Mouse (Mus musculus): ENCODE data around the gene Rtf2.

Gene Rtf2

DNA sequence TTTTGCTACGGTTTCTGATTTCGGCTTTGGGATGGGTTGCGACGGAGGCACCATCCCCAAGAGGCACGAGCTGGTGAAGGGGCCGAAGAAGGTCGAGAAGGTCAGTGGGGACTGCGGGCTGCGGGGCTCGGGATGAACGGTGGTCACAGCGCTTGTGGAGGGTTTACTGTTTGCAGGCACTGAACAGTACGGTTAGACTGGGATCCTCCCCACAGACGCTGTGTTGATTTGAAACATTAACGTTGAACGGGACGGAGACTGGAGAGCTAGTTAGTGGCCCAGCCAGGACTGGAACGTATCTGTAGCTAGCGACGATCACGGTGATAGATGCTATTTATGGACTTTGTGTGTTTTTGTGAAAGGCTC, 267 bp downstream of the Rtf2 start:
- no peak for DNase-seq

DNA sequence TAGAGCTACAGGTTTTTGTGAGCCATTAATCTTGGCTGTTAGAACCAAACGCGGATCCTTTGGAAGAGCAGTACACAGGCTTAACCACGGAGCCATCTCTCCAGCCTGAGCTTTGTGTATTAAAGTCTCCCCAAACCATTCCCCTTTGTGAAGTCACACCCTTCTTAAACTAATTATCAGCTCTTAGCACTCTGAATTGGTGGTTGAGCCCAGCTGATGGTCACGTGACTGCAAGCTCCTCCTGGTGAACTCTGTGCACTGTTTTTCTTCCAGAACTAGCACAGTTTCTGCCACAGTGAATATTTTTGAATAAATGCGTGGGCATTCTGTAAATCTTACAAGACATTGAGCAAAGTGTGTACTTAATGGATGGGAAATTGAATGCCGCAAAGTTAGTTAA, 820 bp downstream of the Rtf2 start:
- no peak for DNase-seq

DNA sequence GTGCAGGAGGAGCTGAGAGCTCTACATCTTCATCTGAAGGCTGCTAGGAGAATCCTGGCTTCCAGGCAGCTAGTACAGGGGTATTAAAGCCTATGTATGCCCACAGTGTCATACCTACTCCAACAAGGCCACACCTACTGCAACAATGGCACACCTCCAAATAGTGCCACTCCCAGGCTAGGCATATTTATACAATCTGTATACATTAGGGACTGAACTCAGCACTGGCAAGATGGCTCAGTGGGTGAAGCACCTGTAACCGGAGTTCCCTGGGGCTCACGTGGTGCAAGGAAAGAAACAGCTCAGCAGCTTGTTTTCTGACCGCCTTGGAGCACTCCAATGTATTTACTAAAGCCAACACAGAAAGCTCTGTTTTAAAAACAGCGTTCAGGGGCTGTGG, 5.3 kb downstream of the Rtf2 start:
- DNase-seq = no peak

DNA sequence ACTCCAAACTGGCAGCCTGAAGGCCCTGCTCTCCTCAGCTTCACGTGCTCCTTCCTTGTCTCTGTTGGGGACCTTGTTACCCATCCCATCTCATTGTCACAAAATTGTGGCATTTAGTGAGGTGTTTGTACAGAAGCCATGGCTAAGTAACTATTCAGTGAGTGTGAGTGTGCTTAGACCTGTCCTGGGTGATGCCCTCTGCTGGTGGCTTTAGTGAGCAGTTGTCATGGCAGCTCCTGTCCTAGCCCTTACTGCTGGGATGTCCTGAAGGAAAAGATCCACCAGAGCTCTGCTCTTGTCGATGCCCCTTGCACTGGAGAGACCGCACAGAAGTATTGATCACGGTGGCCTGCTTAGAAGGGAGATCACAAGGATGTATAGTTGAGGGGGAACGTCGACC, 7.0 kb downstream of the Rtf2 start:
- no peak for DNase-seq

DNA sequence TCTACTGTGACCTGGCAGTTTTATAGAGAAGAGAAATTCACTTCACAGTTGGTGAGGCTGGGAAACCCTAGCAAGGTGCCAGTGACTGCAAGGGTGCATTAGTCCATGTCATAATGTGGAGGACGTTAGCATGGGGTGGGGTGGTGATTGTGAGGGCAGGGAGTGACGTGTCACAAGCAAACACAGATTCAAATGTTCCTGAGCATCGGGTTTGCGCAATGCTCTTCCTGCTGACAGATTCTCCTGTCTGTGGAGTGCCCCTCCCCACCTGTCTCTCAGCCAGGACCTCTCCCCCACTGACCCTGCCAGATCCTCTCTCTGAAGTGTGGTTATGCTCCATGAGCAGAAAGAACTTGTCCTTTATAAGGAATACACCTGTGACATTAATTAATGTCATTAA, 8.0 kb downstream of the Rtf2 start:
- no peak for DNase-seq

DNA sequence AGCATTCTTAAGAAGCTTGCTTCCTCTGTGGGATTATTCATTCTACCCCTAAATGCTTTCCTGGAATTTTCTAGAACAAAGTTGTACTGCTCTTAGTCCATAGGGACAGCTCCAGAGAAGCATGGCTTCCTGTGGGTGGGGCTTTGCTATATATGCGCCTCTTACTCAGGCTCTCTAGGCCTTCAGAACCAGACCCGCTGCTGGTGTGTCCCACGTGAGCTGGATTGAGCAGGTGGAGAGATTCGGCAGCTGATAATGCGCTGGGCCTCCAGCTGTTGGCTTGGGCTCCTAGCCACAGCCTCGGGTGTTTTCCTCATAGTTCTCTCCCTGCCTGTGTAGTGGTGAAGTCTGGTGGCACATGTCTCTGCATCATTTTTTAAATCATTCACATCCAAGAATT, 10.3 kb downstream of the Rtf2 start:
- no peak for DNase-seq

DNA sequence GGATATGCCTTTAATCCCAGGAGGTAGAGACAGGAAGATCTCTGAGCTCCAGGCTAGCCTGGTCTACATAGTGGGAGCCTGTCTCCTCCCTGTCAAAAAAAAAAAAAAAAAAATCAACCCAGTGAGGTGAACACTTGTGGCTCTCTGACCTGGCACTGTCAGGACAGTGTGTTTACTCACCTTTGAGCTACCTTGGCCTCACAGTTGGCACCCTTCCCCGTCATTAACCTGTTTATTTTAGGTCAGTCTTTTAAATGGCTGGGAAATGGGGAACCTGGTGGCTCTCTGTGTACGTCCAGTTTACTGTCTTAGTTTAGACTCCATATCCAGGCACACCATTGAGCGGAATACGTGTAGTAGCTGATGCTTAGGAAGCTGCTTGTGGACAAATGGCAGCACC, 11.7 kb downstream of the Rtf2 start:
- DNase-seq = no peak

DNA sequence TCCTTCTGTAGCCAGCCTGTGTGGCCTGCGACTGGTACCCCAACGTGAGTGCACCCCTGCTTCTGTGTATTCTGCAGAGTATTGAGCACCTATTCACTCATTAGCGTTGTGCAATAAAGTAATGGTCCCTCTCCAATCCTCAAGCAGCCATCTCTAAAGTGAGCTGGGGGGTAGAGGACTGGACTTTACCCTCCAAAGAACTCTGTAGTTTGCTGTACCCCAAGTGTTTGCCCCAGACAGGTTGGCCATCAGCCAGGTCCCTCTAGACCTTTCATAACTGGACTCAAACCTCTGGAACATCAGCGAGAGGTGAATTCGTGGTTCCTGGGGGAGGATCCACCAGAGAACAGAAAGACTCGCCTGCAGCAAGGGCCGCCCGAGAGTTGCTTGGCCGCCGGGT, 12.1 kb downstream of the Rtf2 start:
- DNase-seq = no peak

DNA sequence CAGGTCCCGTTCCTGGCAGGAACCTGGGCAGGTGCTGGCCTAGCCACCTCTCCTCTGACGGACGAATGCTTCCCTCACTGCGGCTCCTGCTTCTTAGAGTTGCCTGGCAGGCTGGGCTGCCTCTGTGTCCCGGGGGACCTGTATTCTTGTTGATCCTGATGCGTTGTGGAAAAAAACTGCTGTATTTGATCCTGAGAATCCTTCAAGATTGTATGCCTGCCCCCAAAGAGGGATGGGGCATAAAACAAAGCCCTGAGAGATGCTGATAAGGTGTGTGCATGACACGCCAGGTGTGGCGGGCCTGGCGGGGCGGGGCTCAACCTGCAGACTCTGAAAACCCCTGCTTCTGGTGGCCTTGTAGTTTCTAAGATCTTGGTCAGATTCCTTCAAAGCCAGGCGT, 18.1 kb downstream of the Rtf2 start, which contains the start of gene Gcnt7:
Gcnt7 (minus strand) TSS at position 101 of the 400 bp plus-strand sequence.
- DNase-seq = no peak

DNA sequence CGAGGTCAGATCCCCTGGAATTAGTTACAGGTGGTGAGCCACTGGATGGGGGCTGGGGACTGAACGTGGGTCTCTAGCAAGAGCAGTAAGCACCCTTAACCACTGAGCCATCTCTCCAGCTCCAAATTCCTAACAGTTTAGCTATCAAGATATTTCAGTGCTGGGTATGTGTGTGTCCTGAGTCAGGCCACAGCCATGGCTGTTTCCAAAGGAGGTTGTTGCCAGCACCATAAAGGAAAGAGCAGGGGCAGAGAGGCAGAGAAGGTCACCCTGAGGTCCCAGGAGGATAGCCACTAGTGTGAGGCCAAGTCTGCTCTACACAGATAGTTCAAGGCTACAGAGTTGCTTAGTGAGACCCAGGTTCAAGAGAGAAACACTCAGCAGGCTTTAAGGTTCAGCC, 20.3 kb downstream of the Rtf2 start:
- DNase-seq = no peak

DNA sequence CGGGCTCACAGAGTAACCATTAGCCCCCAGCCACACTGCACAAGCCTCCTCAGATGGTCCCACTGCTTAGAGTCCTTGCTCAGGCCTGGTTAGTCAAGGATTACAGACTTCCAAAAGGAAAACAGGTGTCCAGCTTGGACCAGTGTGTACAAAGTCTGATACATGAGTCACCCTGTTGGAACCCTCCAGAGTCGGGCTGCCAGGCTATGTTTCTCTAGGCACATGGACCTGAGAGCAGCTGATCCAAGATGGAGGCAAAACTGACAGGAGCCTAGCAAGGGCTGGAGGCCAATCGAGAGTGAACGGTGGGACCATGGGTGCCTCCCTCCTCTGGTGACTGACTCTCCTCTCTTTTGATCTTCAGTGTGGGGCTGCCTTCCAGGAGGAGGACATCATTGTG, 22.5 kb downstream of the Rtf2 start:
- no peak for DNase-seq

DNA sequence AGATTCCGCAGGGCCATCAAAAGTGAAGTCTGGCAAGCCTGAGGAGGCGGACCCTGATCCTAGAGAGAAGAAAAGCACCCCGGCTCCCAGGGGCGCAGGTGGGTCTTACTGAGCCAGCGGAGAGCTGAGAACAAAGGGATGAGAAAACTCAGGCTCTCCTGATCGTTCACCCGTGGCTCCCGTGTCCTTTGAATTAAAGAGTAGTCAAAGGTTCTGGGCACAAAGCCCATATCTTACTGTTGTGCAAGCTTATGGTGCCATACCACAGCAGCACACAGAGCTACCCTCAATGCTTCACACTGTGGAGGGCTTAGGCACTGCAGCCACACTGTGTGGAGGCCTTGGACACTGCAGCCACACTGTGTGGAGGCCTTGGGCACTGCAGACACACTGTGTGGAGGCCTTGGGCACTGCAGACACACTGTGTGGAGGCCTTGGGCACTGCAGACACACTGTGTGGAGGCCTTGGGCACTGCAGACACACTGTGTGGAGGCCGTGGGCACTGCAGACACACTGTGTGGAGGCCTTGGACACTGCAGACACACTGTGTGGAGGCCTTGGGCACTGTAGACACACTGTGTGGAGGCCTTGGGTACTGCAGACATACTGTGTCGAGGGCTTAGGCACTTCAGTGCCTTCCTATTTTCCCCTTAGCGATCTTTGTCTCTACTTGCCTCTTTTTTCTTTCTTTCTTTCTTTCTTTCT, 26.2 kb downstream of the Rtf2 start:
- no peak for DNase-seq

DNA sequence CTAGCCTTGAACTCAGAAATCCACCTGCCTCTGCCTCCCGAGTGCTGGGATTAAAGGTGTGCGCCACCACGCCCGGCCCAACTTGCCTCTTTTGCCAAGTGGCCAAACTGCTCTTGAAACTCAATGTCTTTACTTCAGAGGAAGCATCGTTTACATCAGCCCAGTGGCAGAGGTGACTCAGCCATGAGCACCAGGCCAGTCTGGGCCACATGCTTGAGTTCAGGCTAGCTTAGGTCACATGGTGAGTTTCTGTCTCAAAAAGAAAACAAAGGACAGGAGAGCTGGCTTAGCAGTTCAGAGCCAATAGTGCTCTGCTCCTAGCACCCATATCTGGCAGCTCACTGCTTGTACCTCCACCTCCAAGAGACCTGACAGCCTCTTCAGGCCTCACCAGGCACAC, 26.9 kb downstream of the Rtf2 start:
- no peak for DNase-seq

DNA sequence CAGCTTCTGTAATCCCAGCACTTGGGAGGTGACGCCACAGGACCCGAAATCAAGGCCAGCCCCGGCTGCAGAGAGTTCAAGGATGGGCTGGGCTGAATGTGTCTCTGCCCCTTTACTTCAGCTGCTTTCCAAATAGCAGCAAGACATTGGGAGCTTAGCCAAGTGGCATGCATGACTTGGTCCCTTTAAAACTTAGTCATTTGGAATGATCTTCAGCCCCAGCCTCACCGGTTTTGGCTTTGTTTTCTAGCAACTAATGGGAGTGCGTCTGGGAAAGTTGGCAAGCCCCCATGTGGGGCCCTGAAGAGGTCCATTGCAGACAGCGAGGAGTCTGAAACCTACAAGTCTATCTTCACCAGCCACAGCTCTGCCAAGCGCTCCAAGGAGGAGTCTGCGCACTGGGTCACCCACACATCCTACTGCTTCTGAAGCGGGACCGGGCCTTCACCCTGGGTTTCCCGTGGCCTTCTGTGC, 28.0 kb downstream of the Rtf2 start:
- no peak for DNase-seq

DNA sequence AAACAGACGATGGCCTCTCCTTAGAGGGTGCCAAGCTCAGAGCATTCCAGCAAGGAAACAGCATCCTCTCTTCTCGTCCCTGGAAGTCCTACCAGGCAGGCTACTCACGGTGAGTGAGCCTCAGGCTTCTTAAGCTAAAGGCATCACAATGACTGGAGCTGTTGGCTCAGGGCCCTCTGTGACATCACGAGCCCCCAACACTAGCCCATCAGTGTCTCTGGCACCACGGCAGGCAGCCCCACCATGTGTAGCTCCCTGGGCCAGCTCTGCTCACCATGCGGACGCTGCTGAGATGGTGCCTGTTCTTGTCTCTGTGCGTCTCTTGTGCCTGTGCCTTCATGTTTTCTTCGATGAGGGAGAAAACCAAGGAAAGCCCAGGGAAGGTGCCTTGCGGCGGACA, 32.0 kb downstream of the Rtf2 start, which contains the start of gene Fam209:
Fam209 (plus strand) TSS at position 203 of the 400 bp plus-strand sequence.
- no peak for DNase-seq

DNA sequence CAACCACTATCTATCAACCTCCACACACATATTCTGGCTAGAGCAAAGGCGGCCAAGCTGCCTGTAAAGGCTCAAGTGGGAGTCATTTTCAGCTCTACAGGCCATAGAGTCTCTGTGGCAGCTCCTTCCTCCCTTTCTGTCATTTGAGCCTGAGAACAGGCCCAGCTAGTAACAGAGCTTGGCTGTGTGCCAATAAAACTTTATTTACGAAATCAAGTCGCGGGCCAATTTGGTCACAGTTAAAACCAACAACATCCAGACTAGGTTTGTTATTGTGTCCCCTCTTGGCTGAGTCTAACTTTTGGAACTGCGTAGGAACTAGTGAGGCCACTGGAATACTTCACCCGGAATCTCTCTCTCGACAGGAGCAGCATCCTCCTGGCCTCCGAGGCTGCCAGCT, 33.2 kb downstream of the Rtf2 start:
- no peak for DNase-seq

DNA sequence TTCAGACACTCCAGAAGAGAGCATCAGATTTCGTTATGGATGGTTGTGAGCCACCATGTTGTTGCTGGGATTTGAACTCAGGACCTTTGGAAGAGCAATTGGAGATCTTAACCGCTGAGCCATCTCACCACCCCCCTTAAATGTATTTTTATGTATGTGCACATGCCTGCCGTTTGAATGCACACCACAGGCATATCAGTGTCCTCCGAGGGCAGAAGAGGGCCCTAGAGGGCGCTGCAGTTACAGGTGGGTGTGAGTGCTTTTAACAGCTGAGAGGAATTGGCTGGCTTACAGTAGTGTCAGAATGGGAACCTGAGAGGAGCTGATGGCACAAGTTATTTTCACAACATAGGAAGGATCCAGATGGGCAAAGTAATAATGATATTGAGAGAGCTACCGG, 34.6 kb downstream of the Rtf2 start:
- DNase-seq = no peak

DNA sequence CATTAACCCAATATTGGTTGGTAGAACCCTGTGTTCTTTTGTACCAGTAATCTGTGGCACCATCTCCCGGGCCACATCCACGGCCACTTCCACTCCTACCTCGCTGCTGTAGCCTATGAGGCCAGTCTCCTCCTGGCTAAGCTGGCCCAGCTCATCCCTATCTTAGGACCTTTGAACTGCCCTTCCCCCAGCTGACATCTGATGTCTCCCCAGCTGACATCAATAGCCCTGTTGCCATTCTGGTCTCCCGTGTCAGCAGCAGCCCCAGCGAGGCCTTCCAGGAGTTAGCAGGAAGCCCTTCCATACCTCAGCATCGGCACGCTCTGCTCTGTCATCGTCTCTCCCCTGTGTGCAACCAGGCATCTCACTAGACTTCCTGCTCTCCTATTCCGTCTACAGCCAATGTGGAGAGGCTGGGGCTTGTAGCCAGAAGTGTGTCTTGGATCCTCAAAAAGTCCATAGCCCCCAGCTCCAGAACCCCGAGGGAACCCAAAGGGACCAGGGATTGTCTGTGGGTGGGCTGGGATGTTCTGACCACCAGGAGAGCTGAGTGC, 36.4 kb downstream of the Rtf2 start:
- no peak for DNase-seq

DNA sequence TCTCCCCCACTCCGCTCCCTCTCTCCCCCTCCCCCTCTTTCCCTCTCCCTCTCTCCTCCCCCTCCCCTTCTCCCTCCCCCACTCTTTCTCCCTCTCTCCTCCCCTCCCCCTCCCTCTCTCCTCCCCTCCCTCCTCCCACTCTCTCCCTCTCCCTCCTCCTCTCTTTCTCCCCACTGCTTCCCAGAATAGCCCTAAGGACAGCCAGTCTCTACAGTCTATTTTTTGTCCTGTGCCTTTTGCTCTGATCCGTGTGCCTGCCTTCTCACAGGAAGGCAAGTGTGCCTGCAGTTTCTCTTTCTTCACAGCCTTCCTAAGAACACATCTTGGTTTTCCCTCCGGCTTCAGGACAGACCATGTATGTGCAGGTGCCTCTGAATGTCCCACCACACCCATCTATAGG, 37.0 kb downstream of the Rtf2 start:
- DNase-seq = no peak

DNA sequence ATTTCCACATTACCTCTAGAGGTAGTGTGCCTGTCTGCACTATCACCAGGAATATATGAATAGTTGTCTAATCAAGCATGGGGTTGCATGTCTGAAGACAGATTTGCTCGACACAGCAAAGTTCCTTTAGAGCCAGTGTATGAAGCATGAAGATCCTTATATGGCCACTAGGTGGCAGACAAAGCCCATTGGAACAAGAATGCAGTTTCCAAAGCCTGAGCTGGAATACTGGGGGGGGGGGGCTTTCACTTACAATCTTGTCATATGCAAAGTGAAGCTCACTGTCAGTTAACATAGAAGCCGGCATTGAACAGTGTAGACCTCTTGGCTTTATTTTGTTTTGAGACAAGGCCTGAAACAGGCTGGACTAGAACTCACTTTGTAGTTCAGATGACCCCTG, 37.5 kb downstream of the Rtf2 start:
- DNase-seq = peak; percentile 46

DNA sequence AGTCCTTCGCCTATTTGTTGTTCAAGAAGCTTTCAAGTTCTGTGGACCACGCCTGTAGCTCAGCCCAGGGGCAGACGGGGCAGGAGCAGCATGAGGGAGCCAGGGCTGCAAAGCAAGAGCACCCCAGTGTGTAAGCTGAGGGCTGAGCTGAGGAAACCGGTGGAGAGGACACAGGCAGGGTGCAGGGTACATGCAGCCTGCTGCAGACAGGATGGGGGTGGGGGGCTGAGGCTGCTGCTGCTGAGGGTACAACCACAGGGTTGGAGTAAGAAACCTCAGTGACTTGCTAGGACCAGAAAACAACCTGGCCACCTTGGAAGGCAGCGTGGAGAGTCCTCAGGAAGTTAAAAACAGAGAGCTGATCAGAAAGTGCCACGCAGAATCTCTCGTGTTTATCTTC, 39.9 kb downstream of the Rtf2 start:
- no peak for DNase-seq

DNA sequence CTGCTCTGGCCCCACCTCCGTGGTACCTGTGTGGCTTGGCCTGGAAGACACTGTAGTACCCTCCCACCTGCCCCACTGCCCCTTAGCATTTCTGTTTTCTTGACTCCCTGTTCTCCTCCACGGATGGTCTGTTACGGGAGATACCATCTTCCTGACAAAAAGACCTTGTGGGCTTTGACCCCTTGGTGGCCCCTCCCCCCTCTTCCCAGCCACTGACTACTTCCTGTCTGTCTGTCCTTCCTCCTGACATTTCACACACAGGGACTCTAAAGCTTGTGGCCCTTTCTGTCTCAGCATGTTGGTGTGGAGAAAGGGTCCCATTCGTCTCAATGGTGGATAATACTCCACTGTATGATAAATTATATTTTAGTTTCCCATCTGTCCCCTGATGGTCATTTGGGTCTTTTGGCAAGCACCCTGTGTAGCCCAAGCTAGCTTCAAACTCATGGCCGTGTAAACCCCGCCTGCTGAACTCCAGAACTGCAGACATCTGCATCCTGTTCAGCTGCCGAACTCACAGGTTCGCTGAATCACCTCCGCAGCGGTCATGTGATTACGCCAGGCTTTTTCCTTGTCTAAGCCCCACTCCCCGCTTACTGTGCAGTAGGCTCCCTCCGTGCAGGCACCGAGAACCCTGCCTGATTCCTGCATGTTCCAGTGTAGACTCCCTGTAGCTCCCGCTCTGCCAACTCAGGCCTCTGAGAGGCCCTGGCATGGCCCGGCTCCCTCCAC, 41.5 kb downstream of the Rtf2 start:
- no peak for DNase-seq

DNA sequence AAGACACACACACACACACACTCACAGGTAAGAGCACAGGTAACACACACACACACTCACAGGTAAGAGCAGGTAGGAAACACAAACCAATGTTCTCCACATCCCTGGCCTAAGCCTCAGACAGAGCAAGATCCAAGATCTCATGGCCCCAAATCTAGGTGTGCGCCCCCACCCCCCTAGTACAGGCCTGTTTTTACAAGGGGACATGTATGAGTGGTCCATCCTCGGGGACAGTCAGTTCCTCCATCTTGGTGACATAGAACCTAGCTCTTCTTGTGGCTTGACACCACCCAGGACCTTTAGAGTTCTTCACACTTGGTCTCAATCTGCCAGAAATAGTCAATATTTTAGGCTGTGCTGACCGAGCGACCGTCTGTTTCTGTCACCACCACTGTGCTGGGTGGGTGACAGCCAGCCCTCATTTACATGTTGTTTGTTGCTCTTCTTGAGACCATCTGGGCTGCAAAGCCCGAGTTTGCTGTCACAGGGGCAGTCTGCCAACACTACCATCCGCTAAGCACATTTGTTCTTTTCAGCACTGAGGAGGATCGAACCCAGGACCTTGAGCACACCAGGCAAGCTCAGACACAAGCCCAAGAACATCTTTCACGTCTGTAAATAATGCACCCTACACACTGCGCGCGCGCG, 43.5 kb downstream of the Rtf2 start:
- no peak for DNase-seq
